Mouse (Mus musculus) forebrain, embryonic 10.5 days (tissue): Measurements from ENCODE around the gene Gm49403. TPM values are rescaled to one million over a fixed set of nuclear protein-coding genes. Genes with fewer than 3 reads are reported as not detected.
A peak's percentile ranks its signal among the peaks of the same experiment; 100 is the strongest.
"Not testable (repeated sequence)": the region's sequence is repeated elsewhere in the genome, so short reads cannot be mapped to it uniquely, and the experiment has no call there.

Experiments used
- DNase-seq: peaks from one replicate; pipeline ENCODE4 v3.0.0-alpha.2; 2017; ENCODE audit warnings: low spot score; ENCODE audit errors: extremely low spot score
- H3K27ac ChIP-seq: fragments of 300-500 bp; sonication (generic); 2 replicates; pipeline ENCODE4 v1.5.1; 2016; ENCODE audit warnings: mild to moderate bottlenecking
- H3K27me3 ChIP-seq: fragments of 300-500 bp; sonication (generic); 2 replicates; pipeline ENCODE4 v1.6.1; 2016; ENCODE audit warnings: mild to moderate bottlenecking; ENCODE audit not compliant: poor library complexity, severe bottlenecking
- H3K36me3 ChIP-seq: fragments of 300-500 bp; sonication (generic); replicated peaks from 2 replicates; pipeline ENCODE4 v1.6.1; 2016; ENCODE audit warnings: mild to moderate bottlenecking, moderate library complexity
- H3K4me1 ChIP-seq: fragments of 300-500 bp; sonication (generic); 2 replicates; pipeline ENCODE4 v1.6.1; 2016
- H3K4me3 ChIP-seq: fragments of 300-500 bp; sonication (generic); 2 replicates; pipeline ENCODE4 v1.5.1; 2016; ENCODE audit warnings: mild to moderate bottlenecking, moderate library complexity
- H3K9me3 ChIP-seq: fragments of 300-500 bp; sonication (generic); 2 replicates; pipeline ENCODE4 v1.6.1; 2016; ENCODE audit warnings: mild to moderate bottlenecking, moderate library complexity
- WGBS: fragments of 180-500 bp; shearing (Covaris S2); methylation state at CpG from one replicate; pipeline ENCODE4 v1.1.7; 2016; 5-methylcytosine and 5-hydroxymethylcytosine counted together
- polyA plus RNA-seq: library from polyadenylated mRNA; unstranded; fragments of >200 nt; fragmentation: Nextera tagmentation; extraction: Ambion mirVana; gene quantifications from 2 replicates; pipeline ENCODE4 v1.2.1, GENCODE M21; 2016

The Gm49403 gene
- polyA plus RNA-seq, 1 experiment from 2014 or later: not detected

- WGBS: 54% methylated on average over 7 of the region's 7 CpGs
- peaks cover 25% of the 10 kb centered on the region for H3K36me3 ChIP-seq
- H3K4me1 ChIP-seq: peaks cover 10% of the 10 kb centered on the region
- DNase-seq: no peak
- no peaks in the 10 kb centered on the region for H3K9me3 ChIP-seq
- H3K4me3 ChIP-seq: no peak overlapping the region
- no peak overlapping the region for H3K27ac ChIP-seq
- no peaks in the 10 kb centered on the region for H3K27me3 ChIP-seq
These were observed 32.1 kb upstream of the Gm49403 start for GRCm38 (mm10) chr19:8851639-8852038.

GRCm38 (mm10) chr19:8852236-8852928 lies 31.3 kb upstream of the Gm49403 start:
- H3K36me3 ChIP-seq: peaks cover 17% of the 10 kb centered on the region
- no peak overlapping the region for H3K27ac ChIP-seq
- 65% methylated on average over 10 of the region's 10 CpGs for WGBS
- no peaks in the 10 kb centered on the region for H3K9me3 ChIP-seq
- no peak overlapping the region for H3K4me3 ChIP-seq
- H3K4me1 ChIP-seq: peaks cover 10% of the 10 kb centered on the region
- DNase-seq: no peak
- H3K27me3 ChIP-seq: no peaks in the 10 kb centered on the region

- 91% methylated on average over 3 of the region's 3 CpGs for WGBS
- DNase-seq: no peak
- no peak overlapping the region for H3K4me3 ChIP-seq
- no peaks in the 10 kb centered on the region for H3K9me3 ChIP-seq
- no peak overlapping the region for H3K27ac ChIP-seq
- peaks cover 10% of the 10 kb centered on the region for H3K4me1 ChIP-seq
- peaks cover 10% of the 10 kb centered on the region for H3K36me3 ChIP-seq
- no peaks in the 10 kb centered on the region for H3K27me3 ChIP-seq
These were observed 30.6 kb upstream of the Gm49403 start for GRCm38 (mm10) chr19:8853117-8853516.

GRCm38 (mm10) chr19:8857689-8858088 lies 26.0 kb upstream of the Gm49403 start:
- Histone ChIP-seq H3K27ac (no peak overlapping the region), H3K27me3 (no peaks in the 10 kb centered on the region), H3K4me3 (no peak overlapping the region), H3K9me3 (no peaks in the 10 kb centered on the region), H3K36me3 (no peaks in the 10 kb centered on the region), H3K4me1 (no peaks in the 10 kb centered on the region)
- DNase-seq: no peak
- WGBS: 43% methylated on average over 4 of the region's 4 CpGs

GRCm38 (mm10) chr19:8859018-8859417 lies 24.7 kb upstream of the Gm49403 start:
- Histone ChIP-seq H3K27ac (no peak overlapping the region), H3K27me3 (no peaks in the 10 kb centered on the region), H3K4me3 (no peak overlapping the region), H3K4me1 (no peaks in the 10 kb centered on the region), H3K36me3 (no peaks in the 10 kb centered on the region), H3K9me3 (no peaks in the 10 kb centered on the region)
- no peak for DNase-seq
- 21% methylated on average over 1 of the region's 1 CpGs for WGBS

GRCm38 (mm10) chr19:8864265-8864664 lies 19.5 kb upstream of the Gm49403 start:
- 85% methylated on average over 6 of the region's 6 CpGs for WGBS

GRCm38 (mm10) chr19:8870381-8870780 lies 13.3 kb upstream of the Gm49403 start:
- peak overlapping the region; percentile 99 for H3K4me3 ChIP-seq
- DNase-seq, H3K9me3 ChIP-seq, H3K27me3 ChIP-seq: not testable (repeated sequence)
- 80% methylated on average over 3 of the region's 3 CpGs for WGBS
- peaks cover 14% of the 10 kb centered on the region for H3K4me1 ChIP-seq
- H3K36me3 ChIP-seq: peaks cover 24% of the 10 kb centered on the region
- H3K27ac ChIP-seq: peak overlapping the region; percentile 93

More at GRCm38 (mm10) chr19:8864265-8864664, 19.5 kb upstream of the Gm49403 start:
- no peaks in the 10 kb centered on the region for H3K36me3 ChIP-seq
- no peak overlapping the region for H3K4me3 ChIP-seq
- no peaks in the 10 kb centered on the region for H3K9me3 ChIP-seq
- no peak for DNase-seq
- H3K4me1 ChIP-seq: no peaks in the 10 kb centered on the region
- H3K27me3 ChIP-seq: no peaks in the 10 kb centered on the region
- no peak overlapping the region for H3K27ac ChIP-seq

- H3K27ac ChIP-seq: peak overlapping the region; percentile 93
- DNase-seq: no peak
- H3K9me3 ChIP-seq: no peaks in the 10 kb centered on the region
- peak overlapping the region; percentile 99 for H3K4me3 ChIP-seq
- H3K27me3 ChIP-seq: no peaks in the 10 kb centered on the region
- peaks cover 29% of the 10 kb centered on the region for H3K36me3 ChIP-seq
- WGBS: 60% methylated on average over 9 of the region's 9 CpGs
- H3K4me1 ChIP-seq: peaks cover 14% of the 10 kb centered on the region
These were observed 12.9 kb upstream of the Gm49403 start for GRCm38 (mm10) chr19:8870838-8871237.

GRCm38 (mm10) chr19:8871267-8872186 lies 12.2 kb upstream of the Gm49403 start, which contains the start of gene Ubxn1:
Gene Ubxn1, plus strand, starts transcription at chr19:8871496.
- Histone ChIP-seq H3K27ac (peak within 1 kb of the TSS; percentile 93), H3K9me3 (no peaks in the 10 kb centered on the region), H3K27me3 (no peaks in the 10 kb centered on the region), H3K4me1 (peaks cover 14% of the 10 kb centered on the region), H3K36me3 (peaks cover 36% of the 10 kb centered on the region), H3K4me3 (peak within 1 kb of the TSS; percentile 99)
- DNase-seq: peak; percentile 96
- WGBS: under 1% methylated on average over 59 of the region's 59 CpGs

- DNase-seq: no peak
- peaks cover 14% of the 10 kb centered on the region for H3K4me1 ChIP-seq
- H3K36me3 ChIP-seq: peaks cover 44% of the 10 kb centered on the region
- no peaks in the 10 kb centered on the region for H3K27me3 ChIP-seq
- no peaks in the 10 kb centered on the region for H3K9me3 ChIP-seq
- peak overlapping the region; percentile 93 for H3K27ac ChIP-seq
- H3K4me3 ChIP-seq: peak overlapping the region; percentile 99
- 80% methylated on average over 10 of the region's 10 CpGs for WGBS
These were observed 11.4 kb upstream of the Gm49403 start for GRCm38 (mm10) chr19:8872266-8872840.

GRCm38 (mm10) chr19:8875031-8875430 lies 8.7 kb upstream of the Gm49403 start:
- no peak overlapping the region for H3K4me3 ChIP-seq
- no peak for DNase-seq
- H3K27ac ChIP-seq: no peak overlapping the region
- WGBS: 91% methylated on average over 7 of the region's 7 CpGs
- no peaks in the 10 kb centered on the region for H3K27me3 ChIP-seq
- no peaks in the 10 kb centered on the region for H3K9me3 ChIP-seq
- H3K4me1 ChIP-seq: peaks cover 22% of the 10 kb centered on the region
- peaks cover 54% of the 10 kb centered on the region for H3K36me3 ChIP-seq

- H3K9me3 ChIP-seq: no peaks in the 10 kb centered on the region
- WGBS: under 1% methylated on average over 42 of the region's 42 CpGs
These were observed 3.3 kb upstream of the Gm49403 start, which contains the start of gene Uqcc3 for GRCm38 (mm10) chr19:8880311-8881033. Gene Uqcc3, minus strand, starts transcription at chr19:8880923.

More at GRCm38 (mm10) chr19:8880311-8881033, 3.3 kb upstream of the Gm49403 start, which contains the start of gene Uqcc3:
- DNase-seq: peak; percentile 82
- peaks cover 16% of the 10 kb centered on the region for H3K4me1 ChIP-seq
- peak within 1 kb of the TSS; percentile 89 for H3K4me3 ChIP-seq
- no peaks in the 10 kb centered on the region for H3K27me3 ChIP-seq
- H3K36me3 ChIP-seq: peaks cover 29% of the 10 kb centered on the region
- H3K27ac ChIP-seq: peak within 1 kb of the TSS; percentile 89
